In the genomic region with DNA sequence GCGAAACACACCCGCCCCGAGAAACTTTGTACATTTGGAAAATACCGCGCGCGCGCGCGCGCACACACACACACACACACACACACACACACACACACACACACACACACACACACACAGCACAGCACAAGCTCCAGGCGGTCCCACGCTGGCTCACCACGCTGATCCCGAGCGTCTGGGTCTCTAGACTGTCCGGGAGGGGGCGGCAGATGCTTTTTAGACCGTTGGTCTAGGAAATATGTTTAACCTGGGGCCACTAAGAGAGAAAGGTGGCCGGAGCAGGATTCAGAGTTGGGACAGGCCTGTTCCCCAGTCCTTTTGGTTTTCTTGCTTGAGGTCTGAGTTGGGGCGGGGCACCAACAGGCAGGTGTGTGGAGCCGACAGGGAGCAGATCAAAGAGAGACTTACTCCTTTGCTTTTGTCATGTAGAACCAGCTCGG, we compare ENCODE assay signal across 7 mouse cellular contexts. TPM values are rescaled to one million over a fixed set of nuclear protein-coding genes. Genes with fewer than 3 reads are reported as not detected.
DNase-seq lines count a peak whose midpoint lies in the region; ATAC-seq and TF ChIP-seq lines count a peak whose summit lies in the region.

No protein-coding gene starts in this region.

- peak; percentile 3 for TF ChIP-seq CTCF in ES-Bruce4 (IDR thresholded peaks at IDR 0.05; ENCODE audit: low read depth, low read length)

- no peak for ATAC-seq in embryonic facial prominence, embryonic 15.5 days (ENCODE audit: insufficient number of reproducible peaks, low FRiP score, low TSS enrichment, low read depth)
- ATAC-seq in hindbrain, embryonic 11.5 days (ENCODE audit: low FRiP score), result 0 out of 2 replicates have a peak, but pooled peaks have one; percentile 30
- ATAC-seq in limb, embryonic 14.5 days (ENCODE audit: low FRiP score, low read depth), result peak; percentile 73
- ATAC-seq in midbrain, embryonic 15.5 days (replicated peaks), result no peak; the same call in 1 of the 2 replicates

- peak overlapping the region; percentile 22; the same call in 1 of the 2 replicates for H3K27ac ChIP-seq in ES-Bruce4 (ENCODE audit: insufficient read depth, low read length)
- H3K27ac ChIP-seq in embryonic facial prominence, embryonic 15.5 days (replicated peaks), result no peak overlapping the region
- no peak overlapping the region for H3K27ac ChIP-seq in hindbrain, embryonic 11.5 days (ENCODE audit: low read depth, low read length)
- no peak overlapping the region for H3K27ac ChIP-seq in limb, embryonic 14.5 days (replicated peaks; ENCODE audit: low read depth, low read length)
- no peak overlapping the region for H3K27ac ChIP-seq in midbrain, embryonic 15.5 days

- H3K4me3 ChIP-seq in ES-Bruce4 (ENCODE audit: low read depth, low read length), result peak overlapping the region; percentile 10
- peak overlapping the region; percentile 40 for H3K4me3 ChIP-seq in embryonic facial prominence, embryonic 15.5 days (replicated peaks)
- peak overlapping the region; percentile 23 for H3K4me3 ChIP-seq in hindbrain, embryonic 11.5 days (ENCODE audit: low read depth, low read length)
- peak overlapping the region; percentile 33 for H3K4me3 ChIP-seq in limb, embryonic 14.5 days (replicated peaks; ENCODE audit: low read length)
- peak overlapping the region; percentile 28 for H3K4me3 ChIP-seq in midbrain, embryonic 15.5 days

- DNase-seq in R1 (ENCODE audit: low read depth, low spot score), result peak; percentile 88
- DNase-seq in hindbrain, embryonic 11.5 days (ENCODE audit: low spot score), result peak; percentile 74
- peak; percentile 74 for DNase-seq in limb, embryonic 14.5 days (ENCODE audit: low spot score)
- DNase-seq in thymus, postnatal 14 days, result peak; percentile 67

- no peaks in the 10 kb centered on the region for H3K9me3 ChIP-seq in ES-Bruce4 (replicated peaks; ENCODE audit: control insufficient read depth, insufficient read depth, low read length, poor library complexity, severe bottlenecking)
- no peaks in the 10 kb centered on the region for H3K9me3 ChIP-seq in embryonic facial prominence, embryonic 15.5 days (replicated peaks)
- H3K9me3 ChIP-seq in hindbrain, embryonic 11.5 days (ENCODE audit: control insufficient read depth, low read length), result no peaks in the 10 kb centered on the region
- H3K9me3 ChIP-seq in limb, embryonic 14.5 days (ENCODE audit: control insufficient read depth, low read length), result no peaks in the 10 kb centered on the region
- no peaks in the 10 kb centered on the region for H3K9me3 ChIP-seq in midbrain, embryonic 15.5 days

- peaks cover 7% of the 10 kb centered on the region for H3K4me1 ChIP-seq in ES-Bruce4 (ENCODE audit: control insufficient read depth, insufficient read depth, low read length)
- peaks cover 20% of the 10 kb centered on the region for H3K4me1 ChIP-seq in embryonic facial prominence, embryonic 15.5 days
- H3K4me1 ChIP-seq in hindbrain, embryonic 11.5 days (replicated peaks; ENCODE audit: control insufficient read depth, insufficient read depth, low read length), result 0 out of 2 replicates have a peak, but pooled peaks cover 2% of the 10 kb centered on the region
- H3K4me1 ChIP-seq in limb, embryonic 14.5 days (ENCODE audit: control insufficient read depth, insufficient read depth, low read length), result peaks cover 13% of the 10 kb centered on the region
- peaks cover 34% of the 10 kb centered on the region for H3K4me1 ChIP-seq in midbrain, embryonic 15.5 days

- H3K36me3 ChIP-seq in ES-Bruce4 (ENCODE audit: control insufficient read depth, insufficient read depth, low read length, poor library complexity, severe bottlenecking), result no peaks in the 10 kb centered on the region
- no peaks in the 10 kb centered on the region for H3K36me3 ChIP-seq in embryonic facial prominence, embryonic 15.5 days
- no peaks in the 10 kb centered on the region for H3K36me3 ChIP-seq in hindbrain, embryonic 11.5 days (ENCODE audit: control insufficient read depth, insufficient read depth, low read length)
- H3K36me3 ChIP-seq in limb, embryonic 14.5 days (ENCODE audit: control insufficient read depth, insufficient read depth, low read length), result no peaks in the 10 kb centered on the region
- H3K36me3 ChIP-seq in midbrain, embryonic 15.5 days (replicated peaks), result no peaks in the 10 kb centered on the region

- WGBS in embryonic facial prominence, embryonic 15.5 days, result 4% methylated on average over 23 of the region's 23 CpGs
- 3% methylated on average over 23 of the region's 23 CpGs for WGBS in hindbrain, embryonic 11.5 days
- 4% methylated on average over 23 of the region's 23 CpGs for WGBS in limb, embryonic 14.5 days
- WGBS in midbrain, embryonic 15.5 days, result 4% methylated on average over 18 of the region's 23 CpGs

- no peak for TF ChIP-seq POLR2A in ES-Bruce4 (IDR thresholded peaks at IDR 0.05; ENCODE audit: insufficient read depth, low read length)
- no peak for TF ChIP-seq POLR2A in limb, embryonic 14.5 days (IDR thresholded peaks at IDR 0.05; ENCODE audit: borderline replicate concordance, extremely low read depth, insufficient read depth, insufficient read length)

- H3K27me3 ChIP-seq in ES-Bruce4 (ENCODE audit: control insufficient read depth, insufficient read depth, low read length, poor library complexity, severe bottlenecking), result no peaks in the 10 kb centered on the region
- no peaks in the 10 kb centered on the region for H3K27me3 ChIP-seq in embryonic facial prominence, embryonic 15.5 days
- H3K27me3 ChIP-seq in hindbrain, embryonic 11.5 days (ENCODE audit: control insufficient read depth, insufficient read depth, low read length), result peaks cover 3% of the 10 kb centered on the region; the same call in 1 of the 2 replicates
- H3K27me3 ChIP-seq in limb, embryonic 14.5 days (ENCODE audit: control insufficient read depth, insufficient read depth, low read length), result 0 out of 2 replicates have a peak, but pooled peaks cover 5% of the 10 kb centered on the region
- peaks cover 7% of the 10 kb centered on the region; the same call in 1 of the 2 replicates for H3K27me3 ChIP-seq in midbrain, embryonic 15.5 days (replicated peaks)

- peak overlapping the region; percentile 26 for H3K9ac ChIP-seq in ES-Bruce4 (ENCODE audit: low read depth, poor library complexity, severe bottlenecking)
- peak overlapping the region; percentile 26; the same call in 1 of the 2 replicates for H3K9ac ChIP-seq in embryonic facial prominence, embryonic 15.5 days
- peak overlapping the region; percentile 19; the same call in 1 of the 2 replicates for H3K9ac ChIP-seq in hindbrain, embryonic 11.5 days (ENCODE audit: low read depth, low read length)
- peak overlapping the region; percentile 42 for H3K9ac ChIP-seq in limb, embryonic 14.5 days (ENCODE audit: low read depth, low read length, severe bottlenecking)
- no peak overlapping the region for H3K9ac ChIP-seq in midbrain, embryonic 15.5 days

- peak; percentile 67 for TF ChIP-seq EP300 in ES-Bruce4 (IDR thresholded peaks at IDR 0.05; ENCODE audit: insufficient read depth, low read depth, low read length)

- peak overlapping the region; percentile 66 for H3K4me2 ChIP-seq in embryonic facial prominence, embryonic 15.5 days (replicated peaks)
- H3K4me2 ChIP-seq in hindbrain, embryonic 11.5 days (replicated peaks; ENCODE audit: low read depth, low read length), result peak overlapping the region; percentile 44
- H3K4me2 ChIP-seq in limb, embryonic 14.5 days (replicated peaks; ENCODE audit: low read depth, low read length, severe bottlenecking), result peak overlapping the region; percentile 69
- peak overlapping the region; percentile 56 for H3K4me2 ChIP-seq in midbrain, embryonic 15.5 days

RNA-seq across cellular contexts. Expression of a gene that starts 30.4 kb away (rescaled TPM):
- 30.9 and 37.9 TPM in 2 replicates for polyA plus RNA-seq in ES-Bruce4 (2011; ENCODE audit: insufficient read depth, insufficient read length, low read depth, missing spikeins)
- polyA plus RNA-seq in embryonic facial prominence, embryonic 15.5 days (2015; fragmentation: Nextera tagmentation; extraction: Ambion mirVana), result 4.3 TPM in 2 replicates
- polyA plus RNA-seq in hindbrain, embryonic 11.5 days (2014; fragmentation: Nextera tagmentation; extraction: Ambion mirVana), result 5.8 and 7.0 TPM in 2 replicates
- polyA plus RNA-seq in limb, embryonic 14.5 days (2012; rRNA removed), result 39.1 and 56.2 TPM in 2 replicates
- polyA plus RNA-seq in limb, embryonic 14.5 days (2014; fragmentation: Nextera tagmentation; extraction: Ambion mirVana), result 5.2 and 6.4 TPM in 2 replicates
- 2.4 and 2.5 TPM in 2 replicates for polyA plus RNA-seq in midbrain, embryonic 15.5 days (2015; fragmentation: Nextera tagmentation; extraction: Ambion mirVana)

RNA-seq across cellular contexts. Expression of a gene that starts 31.6 kb away (rescaled TPM):
- 104 and 111 TPM in 2 replicates for polyA plus RNA-seq in ES-Bruce4 (2011; ENCODE audit: insufficient read depth, insufficient read length, low read depth, missing spikeins)
- polyA plus RNA-seq in embryonic facial prominence, embryonic 15.5 days (2015; fragmentation: Nextera tagmentation; extraction: Ambion mirVana), result 40.9 and 42.9 TPM in 2 replicates
- polyA plus RNA-seq in hindbrain, embryonic 11.5 days (2014; fragmentation: Nextera tagmentation; extraction: Ambion mirVana), result 19.3 and 34.5 TPM in 2 replicates
- 35.5 and 38.7 TPM in 2 replicates for polyA plus RNA-seq in limb, embryonic 14.5 days (2012; rRNA removed)
- 26.2 and 28.1 TPM in 2 replicates for polyA plus RNA-seq in limb, embryonic 14.5 days (2014; fragmentation: Nextera tagmentation; extraction: Ambion mirVana)
- polyA plus RNA-seq in midbrain, embryonic 15.5 days (2015; fragmentation: Nextera tagmentation; extraction: Ambion mirVana), result 39.2 and 39.3 TPM in 2 replicates

Comparison
In these comparisons a context has a peak if more than half of its experiments do, and no peak if none do; other contexts are left out.
1. ATAC-seq: peak in hindbrain, embryonic 11.5 days (single experiment) and limb, embryonic 14.5 days (single experiment); none in embryonic facial prominence, embryonic 15.5 days (single experiment) and midbrain, embryonic 15.5 days (single experiment).
2. Peak in every context shown above with its lines, with median percentiles within 50 percentile points of each other: H3K4me3 ChIP-seq, DNase-seq and H3K4me2 ChIP-seq.